Mouse (Mus musculus) bone marrow, adult 2 months (tissue): ENCODE results near the gene Gsap. TPM values are rescaled to one million over a fixed set of nuclear protein-coding genes. Genes with fewer than 3 reads are reported as not detected.

ENCODE experiments used
- H3K27ac ChIP-seq: fragments of 200-500 bp; 2 replicates; pipeline ENCODE4 v1.5.1; 2012; ENCODE audit warnings: low read depth, mild to moderate bottlenecking, control low read depth, inconsistent platforms, low read length; ENCODE audit not compliant: control insufficient read depth, poor library complexity, insufficient read depth
- H3K4me1 ChIP-seq: fragments of 200-500 bp; 2 replicates; pipeline ENCODE4 v1.6.1; 2011; ENCODE audit warnings: low read length; ENCODE audit not compliant: control insufficient read depth, insufficient read depth
- H3K4me3 ChIP-seq: fragments of 200-500 bp; replicated peaks from 2 replicates; pipeline ENCODE3; 2011; ENCODE audit warnings: mild to moderate bottlenecking, low read depth, low read length, control low read depth; ENCODE audit not compliant: control insufficient read depth
- CTCF ChIP-seq: fragments of 200-500 bp; IDR thresholded peaks from 2 replicates; pipeline ENCODE4 v1.5.1; 2011; ENCODE audit warnings: low read length, control low read depth; ENCODE audit not compliant: control insufficient read depth, insufficient read depth
- POLR2A ChIP-seq: fragments of 200-500 bp; IDR thresholded peaks from 2 replicates; pipeline ENCODE4 v1.6.1; 2011; ENCODE audit warnings: low read depth, mild to moderate bottlenecking, control low read depth, low read length, borderline replicate concordance; ENCODE audit not compliant: control insufficient read depth
- WGBS: fragments of 180-500 bp; shearing (Covaris S2); methylation state at CpG from one replicate; pipeline ENCODE4 v1.1.7; 2018; 5-methylcytosine and 5-hydroxymethylcytosine counted together
- polyA plus RNA-seq: library from polyadenylated mRNA; stranded (reverse); fragments of >200 nt; gene quantifications from 2 replicates; pipeline ENCODE4 v1.2.4, GENCODE M21; 2011; ENCODE audit warnings: low replicate concordance; ENCODE audit not compliant: missing spikeins, insufficient read depth, insufficient read length

Gsap gene
- polyA plus RNA-seq, 1 experiment, result 16.2 TPM

DNA sequence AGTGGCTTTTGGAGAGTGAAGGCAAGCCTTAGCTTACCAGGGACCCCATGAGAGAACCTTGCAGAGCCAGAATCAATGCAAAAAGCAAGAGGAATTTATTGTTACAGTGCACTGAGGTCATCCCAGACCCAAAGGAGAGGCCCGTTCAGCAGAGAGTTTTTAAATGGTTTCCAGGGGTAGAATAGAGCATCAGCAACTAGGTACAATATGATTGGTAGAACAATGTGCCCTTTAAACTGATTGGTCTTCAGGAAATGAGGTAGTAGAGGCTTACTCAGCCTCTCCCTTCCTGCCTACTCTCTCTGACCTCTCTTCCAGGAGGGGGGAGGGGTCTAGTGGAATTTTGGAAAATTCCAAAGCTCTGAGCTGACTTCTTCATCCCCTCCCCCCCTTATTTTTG lies 59.2 kb downstream of the Gsap start:
- Histone ChIP-seq H3K4me1 (peaks cover 3% of the 10 kb centered on the region), H3K27ac (no peak overlapping the region), H3K4me3 (no peak overlapping the region)
- WGBS, result 67% methylated on average over 1 of the region's 1 CpGs
- TF ChIP-seq POLR2A, result no peak
- no peak for TF ChIP-seq CTCF

DNA sequence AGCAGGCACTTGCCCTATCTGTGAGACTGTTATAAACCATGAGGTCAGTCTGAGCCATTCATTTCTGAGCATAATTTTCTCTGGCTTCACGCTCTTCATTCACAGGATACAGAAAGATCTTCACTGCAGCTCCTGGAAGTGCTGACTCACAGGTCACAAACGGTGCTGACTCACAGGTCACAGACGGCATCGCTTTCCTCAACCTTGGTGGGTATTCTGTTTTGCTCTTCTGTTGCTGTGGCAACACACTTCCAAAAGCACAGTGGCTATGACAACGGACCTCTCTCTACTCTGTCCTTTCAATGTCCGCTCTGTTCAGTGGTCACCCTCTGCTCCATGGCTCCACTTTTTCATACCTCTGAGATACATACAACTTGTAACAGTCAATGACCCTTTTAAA lies 60.7 kb downstream of the Gsap start:
- TF ChIP-seq CTCF, result no peak
- no peak for TF ChIP-seq POLR2A
- 81% methylated on average over 6 of the region's 6 CpGs for WGBS
- Histone ChIP-seq H3K4me3 (no peak overlapping the region), H3K4me1 (peaks cover 3% of the 10 kb centered on the region), H3K27ac (no peak overlapping the region)

DNA sequence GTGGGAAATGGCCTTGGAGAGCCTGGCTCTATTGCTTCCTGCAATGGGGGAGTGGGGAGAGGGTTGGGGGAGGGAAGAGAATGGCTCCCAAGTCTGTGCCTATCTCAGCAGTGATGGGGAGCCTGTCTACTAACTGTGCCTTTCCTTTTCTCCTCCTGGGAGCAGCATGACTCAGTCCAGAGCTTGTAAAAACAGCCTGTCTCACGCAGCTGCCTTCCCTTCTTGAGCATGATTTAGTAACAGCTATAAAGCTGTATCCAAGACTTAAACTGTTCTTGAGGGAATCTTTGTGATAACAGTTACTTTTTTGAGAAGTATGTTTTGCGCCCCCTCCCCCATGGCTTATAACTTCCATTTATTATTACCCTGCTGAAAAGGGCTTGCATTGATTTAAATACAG lies 61.9 kb downstream of the Gsap start:
- Histone ChIP-seq H3K27ac (no peak overlapping the region), H3K4me3 (no peak overlapping the region), H3K4me1 (peaks cover 3% of the 10 kb centered on the region)
- TF ChIP-seq POLR2A (no peak), CTCF (no peak)
- 77% methylated on average over 2 of the region's 2 CpGs for WGBS

DNA sequence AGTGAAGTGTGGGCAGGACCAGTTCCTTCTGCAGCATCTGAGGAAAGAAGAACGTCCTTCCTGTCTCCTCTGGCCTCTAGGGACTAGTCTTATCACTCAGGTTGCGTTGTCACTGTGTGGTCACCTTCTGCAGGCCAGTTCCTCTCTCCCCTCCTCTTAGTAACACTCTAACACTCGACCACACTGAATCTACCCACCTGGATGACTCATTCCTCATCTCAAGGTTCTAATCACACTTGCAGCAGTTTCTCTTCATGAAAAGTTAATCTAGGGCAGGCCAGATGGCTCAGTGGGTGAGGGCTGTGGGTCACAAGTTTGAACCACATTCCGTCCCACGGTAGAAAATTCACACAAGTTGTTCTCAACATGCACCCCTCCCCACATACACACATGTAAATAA lies 62.8 kb downstream of the Gsap start:
- Histone ChIP-seq H3K4me1 (peaks cover 3% of the 10 kb centered on the region), H3K27ac (peak overlapping the region; percentile 43; the same call in 1 of the 2 replicates), H3K4me3 (no peak overlapping the region)
- TF ChIP-seq CTCF (no peak), POLR2A (no peak)
- 16% methylated on average over 5 of the region's 5 CpGs for WGBS

DNA sequence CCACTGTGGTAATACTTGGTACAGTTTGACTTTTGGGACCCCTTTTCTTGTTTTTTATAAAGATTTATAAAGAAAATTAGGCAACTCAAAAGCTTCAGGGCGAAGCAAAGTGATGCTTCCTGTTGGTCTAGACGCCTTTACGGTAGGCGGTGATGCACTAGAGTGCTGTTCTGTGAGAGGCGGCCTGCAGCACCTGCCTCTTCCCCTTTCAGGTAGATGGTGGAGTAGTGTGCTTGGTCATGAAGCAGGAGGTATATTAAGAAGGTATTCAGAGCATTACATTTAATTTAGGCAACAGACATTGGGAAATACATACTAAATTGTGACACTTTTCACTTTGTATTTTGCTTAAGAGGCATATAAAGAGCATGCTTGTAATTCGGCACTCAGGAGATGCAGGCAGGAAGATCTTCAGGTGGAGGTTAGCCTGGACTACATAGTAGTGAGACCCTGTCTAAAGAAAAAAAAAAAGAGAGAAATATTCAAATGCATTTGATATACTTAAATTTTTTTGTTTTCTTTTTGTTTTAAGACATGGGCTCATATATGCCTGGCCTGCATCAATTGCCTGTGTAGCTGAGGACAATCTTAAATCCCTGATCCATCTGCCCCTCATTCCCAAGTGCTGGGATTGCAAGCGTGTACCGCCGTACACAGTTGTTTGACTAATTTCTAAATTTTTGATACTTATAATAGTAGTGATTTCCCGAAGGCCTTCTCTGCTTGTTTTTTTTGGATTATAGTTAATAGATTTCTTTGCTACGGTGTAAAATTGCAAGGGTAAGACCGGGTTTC lies 68.9 kb downstream of the Gsap start:
- Histone ChIP-seq H3K4me1 (peaks cover 4% of the 10 kb centered on the region), H3K27ac (peak overlapping the region; percentile 48; the same call in 1 of the 2 replicates)
- 34% methylated on average over 12 of the region's 12 CpGs for WGBS

DNA sequence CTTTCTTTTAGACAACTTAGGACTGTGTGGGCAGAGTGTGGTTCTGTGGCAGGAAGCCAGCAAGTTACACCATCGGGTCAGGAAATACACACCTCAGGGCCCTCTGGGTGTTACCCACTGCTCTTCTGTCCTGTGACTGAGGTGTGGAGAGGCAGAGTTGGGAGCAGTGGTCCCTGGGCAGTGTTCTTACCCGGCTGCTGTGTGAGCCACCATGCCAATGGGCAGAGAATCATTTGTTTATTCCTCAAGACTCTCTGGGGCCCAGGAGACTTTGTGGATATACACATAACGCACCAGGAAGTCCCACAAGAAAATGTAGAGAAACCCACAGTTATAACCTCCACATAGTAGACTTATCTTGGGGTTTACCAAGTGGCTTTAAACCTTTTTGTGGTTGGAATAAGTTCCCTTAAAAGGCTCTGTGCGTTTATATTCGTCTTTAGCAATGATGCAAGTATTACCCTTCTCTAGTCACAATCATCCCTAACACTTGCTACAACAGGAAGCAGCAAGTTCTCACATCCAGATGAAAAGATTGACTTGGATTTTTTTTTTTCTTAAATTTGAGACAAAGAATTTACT lies 69.6 kb downstream of the Gsap start:
- peak overlapping the region; percentile 90 for H3K27ac ChIP-seq
- H3K4me1 ChIP-seq, result peaks cover 6% of the 10 kb centered on the region

More for the DNA sequence above, 68.9 kb downstream of the Gsap start:
- no peak overlapping the region for H3K4me3 ChIP-seq
- TF ChIP-seq CTCF (no peak), POLR2A (no peak)

DNA sequence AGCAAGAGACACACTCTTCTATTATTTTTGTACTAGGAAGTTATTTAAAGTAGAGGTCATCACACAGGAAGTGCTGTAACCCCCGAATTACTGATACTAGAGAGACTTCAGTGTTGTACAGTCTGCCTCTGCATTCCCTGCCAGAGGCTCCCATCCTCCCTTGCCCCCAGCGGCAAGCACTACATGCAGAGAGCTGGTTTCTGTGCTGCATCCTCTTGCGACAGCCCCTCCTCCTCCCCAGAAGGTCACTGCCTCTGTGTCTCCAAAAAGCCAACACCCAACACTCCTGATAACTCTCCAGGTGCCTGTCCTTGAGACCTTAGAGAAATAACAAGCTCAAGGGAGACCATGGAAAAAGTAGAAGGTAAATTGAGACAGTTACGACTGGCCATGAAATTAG lies 71.1 kb downstream of the Gsap start:
- H3K4me3 ChIP-seq, result no peak overlapping the region
- TF ChIP-seq POLR2A, result no peak
- no peak for TF ChIP-seq CTCF
- 46% methylated on average over 4 of the region's 4 CpGs for WGBS
- H3K4me1 ChIP-seq, result peaks cover 6% of the 10 kb centered on the region
- no peak overlapping the region for H3K27ac ChIP-seq

More for the DNA sequence above, 69.6 kb downstream of the Gsap start:
- H3K4me3 ChIP-seq, result no peak overlapping the region
- WGBS, result 3% methylated on average over 5 of the region's 5 CpGs
- TF ChIP-seq POLR2A, result no peak
- TF ChIP-seq CTCF, result no peak

DNA sequence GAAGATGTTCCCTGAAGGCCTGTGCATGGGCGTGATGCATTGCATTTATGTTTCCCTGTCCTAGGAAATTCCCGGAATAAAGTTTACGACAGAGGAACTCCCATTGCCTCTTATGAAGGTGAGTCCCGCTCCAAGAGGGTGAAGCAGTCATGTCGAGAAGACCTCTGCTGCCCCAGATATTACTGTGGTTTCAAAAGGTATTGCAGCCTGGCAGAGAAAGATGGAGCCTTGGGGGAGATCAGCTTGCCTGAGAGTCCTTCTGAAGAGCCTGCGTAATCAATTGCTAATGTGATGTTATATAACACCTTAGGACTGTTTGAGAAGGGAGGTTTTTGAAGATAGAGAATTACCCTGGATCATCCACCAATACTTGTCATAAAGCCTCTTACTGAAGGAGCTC lies 71.8 kb downstream of the Gsap start:
- WGBS, result 73% methylated on average over 6 of the region's 6 CpGs
- peaks cover 6% of the 10 kb centered on the region for H3K4me1 ChIP-seq
- H3K27ac ChIP-seq, result no peak overlapping the region
- no peak overlapping the region for H3K4me3 ChIP-seq
- TF ChIP-seq CTCF, result peak; percentile 26; the same call in 1 of the 2 replicates
- no peak for TF ChIP-seq POLR2A

DNA sequence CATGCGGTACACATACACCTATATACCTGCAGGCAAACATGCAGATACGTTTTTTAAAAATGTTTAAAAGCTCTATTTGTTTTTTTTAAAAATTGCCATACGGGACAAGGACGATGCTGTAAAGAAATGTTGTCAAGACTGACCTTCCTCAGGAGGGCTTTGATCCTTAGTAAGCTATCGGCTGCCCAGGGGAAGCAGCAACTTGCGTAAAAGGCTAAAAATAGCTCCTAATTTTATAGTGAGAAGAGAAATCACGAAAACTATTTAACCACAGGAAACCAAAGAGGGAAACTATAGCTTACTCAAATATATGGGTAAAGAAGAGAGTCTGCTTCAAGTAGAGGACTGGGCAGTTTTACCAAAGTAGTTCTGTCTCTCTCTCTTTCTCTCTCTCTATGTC lies 74.7 kb downstream of the Gsap start:
- no peak for TF ChIP-seq POLR2A
- TF ChIP-seq CTCF, result no peak
- Histone ChIP-seq H3K4me1 (peaks cover 5% of the 10 kb centered on the region), H3K27ac (no peak overlapping the region), H3K4me3 (no peak overlapping the region)
- 40% methylated on average over 7 of the region's 7 CpGs for WGBS
